Mouse (Mus musculus) C2C12 (cell line): ENCODE results near the gene Il1rapl1.

Source experiments
- CEBPB ChIP-seq: IDR thresholded peaks from one replicate; pipeline ENCODE4 v1.6.1; 2011; ENCODE audit warnings: low read depth, mild to moderate bottlenecking, control low read depth, moderate library complexity
- CTCF ChIP-seq: IDR thresholded peaks from one replicate; pipeline ENCODE4 v1.5.1; 2011; ENCODE audit not compliant: control insufficient read depth, insufficient read depth, insufficient read length
- FOSL1 ChIP-seq: IDR thresholded peaks from one replicate; pipeline ENCODE4 v1.8.0; 2011; ENCODE audit warnings: mild to moderate bottlenecking, low read length; ENCODE audit not compliant: poor library complexity, insufficient read depth, severe bottlenecking
- MYOG ChIP-seq: IDR thresholded peaks from one replicate; pipeline ENCODE4 v1.6.1; 2011; ENCODE audit not compliant: control insufficient read depth, insufficient read length; ENCODE audit errors: extremely low read depth
- USF1 ChIP-seq: IDR thresholded peaks from one replicate; pipeline ENCODE4 v1.6.1; 2011; ENCODE audit warnings: low read depth, mild to moderate bottlenecking, control low read depth, moderate library complexity

DNA sequence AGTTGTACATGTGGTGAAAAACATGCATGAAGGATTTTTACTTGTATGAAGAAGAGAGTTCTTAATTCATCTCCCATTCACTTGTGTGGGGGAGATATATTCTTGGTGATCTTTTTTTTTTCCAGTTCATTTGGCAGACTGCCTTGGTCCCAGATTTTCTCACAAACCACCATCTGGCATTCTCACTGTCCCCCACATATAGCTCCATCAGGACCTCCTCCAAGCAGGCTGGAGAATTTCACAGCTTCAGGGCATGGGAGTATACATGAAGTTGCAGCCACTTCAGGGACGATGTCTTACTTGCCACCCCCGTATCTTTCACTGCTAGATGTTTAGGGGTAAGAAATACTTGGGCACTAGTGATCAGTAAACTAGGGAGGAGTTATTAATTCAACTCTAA, 404.9 kb downstream of the Il1rapl1 start:
- TF ChIP-seq MYOG (no peak), CTCF (no peak), CEBPB (no peak), USF1 (no peak), FOSL1 (no peak)
